Mouse (Mus musculus): ENCODE measurements around the gene Ddx52. TPM values are rescaled to one million over a fixed set of nuclear protein-coding genes. Genes with fewer than 3 reads are reported as not detected.

Ddx52 gene
- polyA plus RNA-seq, 1 experiment, result 0.95 TPM

- TF ChIP-seq POLR2A (IDR thresholded peaks at IDR 0.05; ENCODE audit: low read depth, low read length) (no peak), CTCF (IDR thresholded peaks at IDR 0.05; ENCODE audit: extremely low read depth, insufficient read length, insufficient replicate concordance, low read depth, low read length) (peak; percentile 90; the same call in 1 of the 2 replicates)
Measured at GRCm38 (mm10) chr11:83935986-83936665, 5.7 kb upstream of the Ddx52 start.

GRCm38 (mm10) chr11:83938556-83938955 lies 3.3 kb upstream of the Ddx52 start:
- Histone ChIP-seq H3K27me3 (ENCODE audit: control insufficient read depth, insufficient read depth, low read length) (no peaks in the 10 kb centered on the region), H3K36me3 (ENCODE audit: control insufficient read depth, insufficient read depth, low read length) (no peaks in the 10 kb centered on the region), H3K4me1 (ENCODE audit: control insufficient read depth, insufficient read depth, insufficient read length, low read length) (no peaks in the 10 kb centered on the region), H3K4me3 (ENCODE audit: low read depth, low read length) (no peak overlapping the region), H3K27ac (ENCODE audit: insufficient read depth, low read depth, low read length) (no peak overlapping the region)
- 79% methylated on average over 8 of the region's 8 CpGs for WGBS
- TF ChIP-seq CTCF (IDR thresholded peaks at IDR 0.05; ENCODE audit: extremely low read depth, insufficient read length, insufficient replicate concordance, low read depth, low read length) (no peak), POLR2A (IDR thresholded peaks at IDR 0.05; ENCODE audit: low read depth, low read length) (no peak)

More at GRCm38 (mm10) chr11:83935986-83936665, 5.7 kb upstream of the Ddx52 start:
- Histone ChIP-seq H3K27ac (ENCODE audit: insufficient read depth, low read depth, low read length) (no peak overlapping the region), H3K27me3 (ENCODE audit: control insufficient read depth, insufficient read depth, low read length) (no peaks in the 10 kb centered on the region), H3K4me3 (ENCODE audit: low read depth, low read length) (no peak overlapping the region), H3K4me1 (ENCODE audit: control insufficient read depth, insufficient read depth, insufficient read length, low read length) (peaks cover 2% of the 10 kb centered on the region; the same call in 1 of the 2 replicates), H3K36me3 (ENCODE audit: control insufficient read depth, insufficient read depth, low read length) (no peaks in the 10 kb centered on the region)
- WGBS, result 16% methylated on average over 7 of the region's 7 CpGs

- WGBS, result 84% methylated on average over 2 of the region's 2 CpGs
- no peak overlapping the region for H3K4me3 ChIP-seq (ENCODE audit: low read depth, low read length)
- H3K4me1 ChIP-seq (ENCODE audit: control insufficient read depth, insufficient read depth, insufficient read length, low read length), result no peaks in the 10 kb centered on the region
- no peak for TF ChIP-seq POLR2A (IDR thresholded peaks at IDR 0.05; ENCODE audit: low read depth, low read length)
- TF ChIP-seq CTCF (IDR thresholded peaks at IDR 0.05; ENCODE audit: extremely low read depth, insufficient read length, insufficient replicate concordance, low read depth, low read length), result no peak
- H3K36me3 ChIP-seq (ENCODE audit: control insufficient read depth, insufficient read depth, low read length), result peaks cover 68% of the 10 kb centered on the region
- no peak overlapping the region for H3K27ac ChIP-seq (ENCODE audit: insufficient read depth, low read depth, low read length)
- no peaks in the 10 kb centered on the region for H3K27me3 ChIP-seq (ENCODE audit: control insufficient read depth, insufficient read depth, low read length)
Measured at GRCm38 (mm10) chr11:83956822-83957221, 15.0 kb downstream of the Ddx52 start.

- H3K27ac ChIP-seq (ENCODE audit: insufficient read depth, low read depth, low read length), result no peak overlapping the region
- peaks cover 34% of the 10 kb centered on the region for H3K36me3 ChIP-seq (ENCODE audit: control insufficient read depth, insufficient read depth, low read length)
- 93% methylated on average over 3 of the region's 3 CpGs for WGBS
- no peaks in the 10 kb centered on the region for H3K27me3 ChIP-seq (ENCODE audit: control insufficient read depth, insufficient read depth, low read length)
- no peak overlapping the region for H3K4me3 ChIP-seq (ENCODE audit: low read depth, low read length)
- H3K4me1 ChIP-seq (ENCODE audit: control insufficient read depth, insufficient read depth, insufficient read length, low read length), result no peaks in the 10 kb centered on the region; the same call in 1 of the 2 replicates
- no peak for TF ChIP-seq POLR2A (IDR thresholded peaks at IDR 0.05; ENCODE audit: low read depth, low read length)
- TF ChIP-seq CTCF (IDR thresholded peaks at IDR 0.05; ENCODE audit: extremely low read depth, insufficient read length, insufficient replicate concordance, low read depth, low read length), result no peak
Measured at GRCm38 (mm10) chr11:83961983-83962382, 20.1 kb downstream of the Ddx52 start.

GRCm38 (mm10) chr11:83963991-83964921 lies 22.4 kb downstream of the Ddx52 start, which contains the start of gene Synrg:
Gene Synrg, plus strand, starts transcription at chr11:83964428.
- H3K27ac ChIP-seq (ENCODE audit: insufficient read depth, low read depth, low read length), result peak within 1 kb of the TSS; percentile 28; the same call in 1 of the 2 replicates
- no peaks in the 10 kb centered on the region for H3K27me3 ChIP-seq (ENCODE audit: control insufficient read depth, insufficient read depth, low read length)
- H3K4me3 ChIP-seq (ENCODE audit: low read depth, low read length), result peak within 1 kb of the TSS; percentile 90
- peak; percentile 75 for TF ChIP-seq POLR2A (IDR thresholded peaks at IDR 0.05; ENCODE audit: low read depth, low read length)
- no peak for TF ChIP-seq CTCF (IDR thresholded peaks at IDR 0.05; ENCODE audit: extremely low read depth, insufficient read length, insufficient replicate concordance, low read depth, low read length)
- H3K36me3 ChIP-seq (ENCODE audit: control insufficient read depth, insufficient read depth, low read length), result peaks cover 18% of the 10 kb centered on the region
- WGBS, result 2% methylated on average over 50 of the region's 76 CpGs
- peaks cover 3% of the 10 kb centered on the region; the same call in 1 of the 2 replicates for H3K4me1 ChIP-seq (ENCODE audit: control insufficient read depth, insufficient read depth, insufficient read length, low read length)

- no peak overlapping the region for H3K27ac ChIP-seq (ENCODE audit: insufficient read depth, low read depth, low read length)
- TF ChIP-seq CTCF (IDR thresholded peaks at IDR 0.05; ENCODE audit: extremely low read depth, insufficient read length, insufficient replicate concordance, low read depth, low read length) (peak; percentile 11; the same call in 1 of the 2 replicates), POLR2A (IDR thresholded peaks at IDR 0.05; ENCODE audit: low read depth, low read length) (no peak)
- 37% methylated on average over 8 of the region's 8 CpGs for WGBS
Measured at GRCm38 (mm10) chr11:83967436-83968204, 25.8 kb downstream of the Ddx52 start.

More at GRCm38 (mm10) chr11:83967436-83968204, 25.8 kb downstream of the Ddx52 start:
- H3K36me3 ChIP-seq (ENCODE audit: control insufficient read depth, insufficient read depth, low read length), result 0 out of 2 replicates have a peak, but pooled peaks cover 1% of the 10 kb centered on the region
- peaks cover 3% of the 10 kb centered on the region; the same call in 1 of the 2 replicates for H3K4me1 ChIP-seq (ENCODE audit: control insufficient read depth, insufficient read depth, insufficient read length, low read length)
- H3K4me3 ChIP-seq (ENCODE audit: low read depth, low read length), result no peak overlapping the region
- no peaks in the 10 kb centered on the region for H3K27me3 ChIP-seq (ENCODE audit: control insufficient read depth, insufficient read depth, low read length)
